Mouse (Mus musculus): ENCODE data around the gene Tpm1. TPM values are rescaled to one million over a fixed set of nuclear protein-coding genes. Genes with fewer than 3 reads are reported as not detected.

The Tpm1 gene
- total RNA-seq, 1 experiment: 860 TPM

DNA sequence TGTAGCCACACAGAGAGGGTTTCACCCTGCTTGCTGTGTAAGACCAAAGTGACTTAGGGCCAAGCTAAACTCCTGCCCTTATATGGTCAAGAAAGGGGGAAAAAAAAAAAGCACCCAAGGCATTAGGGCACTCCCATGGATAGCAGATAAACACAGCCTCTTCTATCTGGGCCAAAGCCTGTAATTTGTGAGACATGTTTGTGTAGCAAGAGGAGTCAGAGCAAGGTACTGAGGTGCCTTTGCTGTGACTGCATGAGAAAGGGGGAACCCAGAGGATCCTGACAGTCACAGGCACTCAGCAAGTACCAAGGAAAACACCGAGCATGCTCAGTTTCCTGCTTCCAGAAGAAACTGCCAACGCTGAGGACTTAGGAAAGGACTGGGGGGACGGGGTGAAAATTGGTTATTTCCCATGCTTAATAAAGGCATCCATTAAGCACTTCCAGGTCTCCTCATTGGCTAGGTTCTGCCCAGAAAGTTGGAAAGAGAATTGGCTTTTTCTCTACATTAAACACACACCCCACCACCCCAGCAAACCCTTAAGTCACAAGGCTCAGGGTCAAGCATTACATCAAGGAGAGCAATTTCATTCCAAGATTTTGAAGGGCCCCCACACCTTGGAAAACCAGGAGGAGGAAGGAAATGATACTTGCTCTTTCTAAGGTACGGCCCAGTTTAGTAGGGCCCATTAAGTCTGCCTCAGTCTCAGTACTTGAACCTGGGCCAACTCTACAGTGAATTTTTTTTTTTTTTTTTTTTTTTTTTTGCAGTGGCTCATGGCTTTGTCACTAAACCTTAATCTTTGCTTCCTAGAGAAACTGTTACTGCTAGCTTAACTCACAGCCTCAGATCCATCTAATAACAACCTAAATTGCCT is 8.0 kb downstream of the Tpm1 start:
- H3K4me1 ChIP-seq (ENCODE audit: control insufficient read depth in 2 of 2, insufficient read depth in 2 of 2, low read length in 2 of 2, poor library complexity in 1 of 2): peaks cover 13 to 14% of the 10 kb centered on the region in 2 experiments
- no peak for DNase-seq (ENCODE audit: low read depth, low spot score)
- H3K36me3 ChIP-seq (ENCODE audit: control insufficient read depth, insufficient read depth, low read length, poor library complexity, severe bottlenecking): peaks cover 3% of the 10 kb centered on the region
- no peak overlapping the region for H3K4me3 ChIP-seq (ENCODE audit: insufficient read depth in 1 of 2, low read depth in 1 of 2, low read length in 2 of 2, poor library complexity in 1 of 2, severe bottlenecking in 1 of 2)
- in situ Hi-C loops (cut with MboI; ENCODE audit: low sequenced_read_pairs in 2 of 2, unreplicated experiment in 2 of 2): no loop called here
- no peaks in the 10 kb centered on the region for H3K9me3 ChIP-seq (ENCODE audit: control insufficient read depth, insufficient read depth, low read depth, low read length)
- TF ChIP-seq MAFK (IDR thresholded peaks at IDR 0.05; ENCODE audit: insufficient read depth, low read depth, low read length): no peak
- peak; percentile 76 for TF ChIP-seq ZNF384 (IDR thresholded peaks at IDR 0.05; ENCODE audit: low read depth, low read length)
- no peak overlapping the region for H3K27ac ChIP-seq (ENCODE audit: insufficient read depth, low read depth, low read length, poor library complexity, severe bottlenecking)
- no peak overlapping the region; the same call in 1 of the 2 replicates for H3K9ac ChIP-seq (ENCODE audit: insufficient read depth, low read depth, low read length, poor library complexity, severe bottlenecking)

DNA sequence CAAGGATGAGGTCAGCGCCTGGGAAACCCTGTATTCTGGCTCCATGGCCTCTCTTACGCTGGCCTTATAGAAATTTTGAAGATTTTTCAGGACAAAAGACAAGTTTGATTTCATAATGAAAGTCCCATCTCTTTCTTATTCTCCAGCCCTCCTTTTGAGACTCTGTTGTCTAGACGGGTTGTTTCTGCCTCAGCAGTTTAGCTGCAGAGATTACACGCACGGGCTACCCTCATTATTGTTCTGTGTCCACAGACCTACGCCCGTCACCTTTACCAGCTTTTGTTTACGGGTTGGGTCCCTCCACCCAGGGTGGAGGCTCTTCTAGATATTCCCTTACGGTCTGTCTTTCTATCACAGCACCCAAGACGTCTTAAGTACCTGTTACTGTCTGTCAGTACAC is 9.3 kb downstream of the Tpm1 start:
- Histone ChIP-seq H3K9me3 (ENCODE audit: control insufficient read depth, insufficient read depth, low read depth, low read length) (no peaks in the 10 kb centered on the region), H3K36me3 (ENCODE audit: control insufficient read depth, insufficient read depth, low read length, poor library complexity, severe bottlenecking) (peaks cover 15% of the 10 kb centered on the region), H3K4me1 (ENCODE audit: control insufficient read depth in 2 of 2, insufficient read depth in 2 of 2, low read length in 2 of 2, poor library complexity in 1 of 2) (peaks cover 12 to 13% of the 10 kb centered on the region in 2 experiments; a peak in 3 of 4 replicates), H3K9ac (ENCODE audit: insufficient read depth, low read depth, low read length, poor library complexity, severe bottlenecking) (no peak overlapping the region), H3K4me3 (ENCODE audit: insufficient read depth in 1 of 2, low read depth in 1 of 2, low read length in 2 of 2, poor library complexity in 1 of 2, severe bottlenecking in 1 of 2) (no peak overlapping the region), H3K27ac (ENCODE audit: insufficient read depth, low read depth, low read length, poor library complexity, severe bottlenecking) (no peak overlapping the region)
- in situ Hi-C loops (cut with MboI; ENCODE audit: low sequenced_read_pairs in 2 of 2, unreplicated experiment in 2 of 2): no loop called here
- no peak for DNase-seq (ENCODE audit: low read depth, low spot score)
- no peak for TF ChIP-seq ZNF384 (IDR thresholded peaks at IDR 0.05; ENCODE audit: low read depth, low read length)

DNA sequence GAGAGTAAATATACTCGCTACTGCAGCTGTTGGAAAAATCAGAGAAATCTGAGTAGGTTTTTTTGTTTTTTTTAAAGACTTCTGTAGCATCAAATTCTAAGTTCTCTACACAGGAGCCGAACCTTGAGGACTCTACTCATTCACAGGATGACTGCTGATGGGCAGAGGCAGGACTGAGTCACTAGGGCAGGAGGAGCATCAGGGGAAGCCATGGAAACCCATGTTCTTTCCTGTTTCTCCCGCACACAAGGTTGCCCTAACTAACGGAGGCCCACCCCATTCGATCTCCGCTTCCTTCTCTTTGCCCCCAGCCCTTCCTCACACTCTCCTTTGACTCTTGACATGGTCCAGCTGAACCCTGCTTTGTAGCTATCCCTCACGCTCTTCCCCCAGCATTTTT is 10.5 kb downstream of the Tpm1 start:
- Histone ChIP-seq H3K9me3 (ENCODE audit: control insufficient read depth, insufficient read depth, low read depth, low read length) (no peaks in the 10 kb centered on the region), H3K36me3 (ENCODE audit: control insufficient read depth, insufficient read depth, low read length, poor library complexity, severe bottlenecking) (peaks cover 23% of the 10 kb centered on the region), H3K4me1 (ENCODE audit: control insufficient read depth in 2 of 2, insufficient read depth in 2 of 2, low read length in 2 of 2, poor library complexity in 1 of 2) (peaks cover 12 to 13% of the 10 kb centered on the region in 2 experiments; a peak in 3 of 4 replicates), H3K4me3 (ENCODE audit: insufficient read depth in 1 of 2, low read depth in 1 of 2, low read length in 2 of 2, poor library complexity in 1 of 2, severe bottlenecking in 1 of 2) (no peak overlapping the region), H3K9ac (ENCODE audit: insufficient read depth, low read depth, low read length, poor library complexity, severe bottlenecking) (no peak overlapping the region), H3K27ac (ENCODE audit: insufficient read depth, low read depth, low read length, poor library complexity, severe bottlenecking) (no peak overlapping the region)
- in situ Hi-C loops (cut with MboI; ENCODE audit: low sequenced_read_pairs in 2 of 2, unreplicated experiment in 2 of 2): no loop called here
- no peak for DNase-seq (ENCODE audit: low read depth, low spot score)
- TF ChIP-seq ZNF384 (IDR thresholded peaks at IDR 0.05; ENCODE audit: low read depth, low read length) (no peak), ZC3H11A (IDR thresholded peaks at IDR 0.05; ENCODE audit: borderline replicate concordance, low read depth, low read length) (no peak), MAFK (IDR thresholded peaks at IDR 0.05; ENCODE audit: insufficient read depth, low read depth, low read length) (no peak), HCFC1 (IDR thresholded peaks at IDR 0.05; ENCODE audit: borderline replicate concordance, insufficient read depth, low read length) (no peak), CHD2 (IDR thresholded peaks at IDR 0.05; ENCODE audit: low read depth, low read length) (no peak)

DNA sequence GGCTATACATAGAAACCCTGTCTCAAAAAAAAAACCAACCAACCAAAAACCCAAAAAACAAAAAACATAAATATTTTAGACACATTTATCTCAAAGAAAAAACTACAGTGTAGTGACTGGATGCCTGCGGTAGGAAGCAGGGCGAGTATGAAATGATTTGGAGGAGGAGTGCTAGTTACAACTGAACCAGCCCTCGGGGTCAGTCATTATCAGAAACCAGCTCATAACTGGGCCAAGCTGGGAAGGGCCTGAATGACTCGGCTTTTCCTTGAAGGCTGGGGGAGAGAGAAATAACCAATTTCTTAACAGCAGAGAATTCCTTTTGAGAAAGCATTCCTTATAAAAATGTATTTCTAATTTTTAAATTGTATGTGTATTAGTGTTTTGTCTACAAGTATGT is 11.5 kb downstream of the Tpm1 start:
- H3K36me3 ChIP-seq (ENCODE audit: control insufficient read depth, insufficient read depth, low read length, poor library complexity, severe bottlenecking): peaks cover 32% of the 10 kb centered on the region

More for the DNA sequence above, 11.5 kb downstream of the Tpm1 start:
- Histone ChIP-seq H3K9me3 (ENCODE audit: control insufficient read depth, insufficient read depth, low read depth, low read length) (no peaks in the 10 kb centered on the region), H3K4me3 (ENCODE audit: insufficient read depth in 1 of 2, low read depth in 1 of 2, low read length in 2 of 2, poor library complexity in 1 of 2, severe bottlenecking in 1 of 2) (no peak overlapping the region), H3K4me1 (ENCODE audit: control insufficient read depth in 2 of 2, insufficient read depth in 2 of 2, low read length in 2 of 2, poor library complexity in 1 of 2) (peaks cover 12 to 13% of the 10 kb centered on the region in 2 experiments; a peak in 3 of 4 replicates), H3K9ac (ENCODE audit: insufficient read depth, low read depth, low read length, poor library complexity, severe bottlenecking) (no peak overlapping the region), H3K27ac (ENCODE audit: insufficient read depth, low read depth, low read length, poor library complexity, severe bottlenecking) (no peak overlapping the region)
- no peak for DNase-seq (ENCODE audit: low read depth, low spot score)
- TF ChIP-seq MAFK (IDR thresholded peaks at IDR 0.05; ENCODE audit: insufficient read depth, low read depth, low read length): no peak
- TF ChIP-seq HCFC1 (IDR thresholded peaks at IDR 0.05; ENCODE audit: borderline replicate concordance, insufficient read depth, low read length): no peak
- no peak for TF ChIP-seq ZC3H11A (IDR thresholded peaks at IDR 0.05; ENCODE audit: borderline replicate concordance, low read depth, low read length)
- in situ Hi-C loops (cut with MboI; ENCODE audit: low sequenced_read_pairs in 2 of 2, unreplicated experiment in 2 of 2): no loop called here
